Mouse (Mus musculus) lung, embryonic 16.5 days (tissue): ENCODE data around the gene Ndufaf2. TPM values are rescaled to one million over a fixed set of nuclear protein-coding genes. Genes with fewer than 3 reads are reported as not detected.

ENCODE experiments used
- ATAC-seq: fragments of 200-750 bp; cut with Nextera tagmentation; 2 replicates; pipeline ENCODE4 v1.8.0; 2017; ENCODE audit warnings: low read depth, mild to moderate bottlenecking, moderate library complexity
- H3K27ac ChIP-seq: fragments of 300-500 bp; sonication (generic); 2 replicates; pipeline ENCODE4 v1.5.1; 2014; ENCODE audit warnings: mild to moderate bottlenecking, control low read depth, low read length
- H3K27me3 ChIP-seq: fragments of 300-500 bp; sonication (generic); 2 replicates; pipeline ENCODE4 v1.6.1; 2014; ENCODE audit warnings: low read depth, low read length, mixed read lengths; ENCODE audit not compliant: control insufficient read depth, insufficient read depth
- H3K36me3 ChIP-seq: fragments of 300-500 bp; sonication (generic); 2 replicates; pipeline ENCODE4 v1.6.1; 2014; ENCODE audit warnings: low read length; ENCODE audit not compliant: control insufficient read depth, insufficient read depth
- H3K4me1 ChIP-seq: fragments of 300-500 bp; sonication (generic); replicated peaks from 2 replicates; pipeline ENCODE4 v1.6.1; 2014; ENCODE audit warnings: low read length, mixed read lengths; ENCODE audit not compliant: control insufficient read depth, insufficient read depth
- H3K4me2 ChIP-seq: fragments of 300-500 bp; sonication (generic); 2 replicates; pipeline ENCODE4 v1.6.1; 2014; ENCODE audit warnings: low read depth, low read length, control low read depth
- H3K4me3 ChIP-seq: fragments of 300-500 bp; sonication (generic); 2 replicates; pipeline ENCODE4 v1.5.1; 2014; ENCODE audit warnings: mild to moderate bottlenecking, low read length, control low read depth
- H3K9ac ChIP-seq: fragments of 300-500 bp; sonication (generic); 2 replicates; pipeline ENCODE4 v1.6.1; 2014; ENCODE audit warnings: low read length, control low read depth
- H3K9me3 ChIP-seq: fragments of 300-500 bp; sonication (generic); 2 replicates; pipeline ENCODE4 v1.6.1; 2016; ENCODE audit warnings: low read length; ENCODE audit not compliant: control insufficient read depth
- WGBS: fragments of 180-500 bp; shearing (Covaris S2); extraction: QIAGEN DNeasy Blood & Tissue Kit; methylation state at CpG from one replicate; pipeline ENCODE4 v1.1.7; 2014; 5-methylcytosine and 5-hydroxymethylcytosine counted together
- polyA plus RNA-seq: library from polyadenylated mRNA; unstranded; fragments of >200 nt; fragmentation: Nextera tagmentation; extraction: Ambion mirVana; gene quantifications from 2 replicates; pipeline ENCODE4 v1.2.1, GENCODE M21; 2015

The Ndufaf2 gene
- polyA plus RNA-seq, 1 experiment from 2014 or later, result 62.7 TPM

DNA sequence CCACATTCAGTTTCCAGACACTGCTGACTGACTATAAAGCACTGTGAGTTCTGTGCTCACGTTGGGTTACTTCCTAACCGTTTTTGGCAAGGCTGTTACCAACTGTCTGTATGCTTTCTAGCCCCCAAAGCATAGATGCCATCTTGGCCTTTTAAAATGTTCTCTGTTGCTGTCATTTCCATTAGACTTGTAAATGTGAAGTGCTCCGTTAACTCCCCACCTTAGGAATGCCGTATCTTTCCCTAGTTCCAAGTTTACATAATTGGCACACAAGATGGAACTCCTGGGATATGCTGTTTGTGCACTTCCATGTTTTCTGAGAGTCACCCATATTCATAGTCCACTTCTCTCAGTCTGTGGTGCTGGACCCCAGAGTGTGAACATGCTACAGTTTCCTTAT, 80.5 kb downstream of the Ndufaf2 start:
- no peaks in the 10 kb centered on the region for H3K27me3 ChIP-seq
- no peaks in the 10 kb centered on the region for H3K9me3 ChIP-seq
- no peaks in the 10 kb centered on the region for H3K4me1 ChIP-seq
- no peaks in the 10 kb centered on the region for H3K36me3 ChIP-seq
- no peak overlapping the region for H3K4me2 ChIP-seq
- no peak overlapping the region for H3K4me3 ChIP-seq
- no peak overlapping the region for H3K27ac ChIP-seq
- 88% methylated on average over 4 of the region's 4 CpGs for WGBS
- H3K9ac ChIP-seq, result no peak overlapping the region
- ATAC-seq, result no peak

DNA sequence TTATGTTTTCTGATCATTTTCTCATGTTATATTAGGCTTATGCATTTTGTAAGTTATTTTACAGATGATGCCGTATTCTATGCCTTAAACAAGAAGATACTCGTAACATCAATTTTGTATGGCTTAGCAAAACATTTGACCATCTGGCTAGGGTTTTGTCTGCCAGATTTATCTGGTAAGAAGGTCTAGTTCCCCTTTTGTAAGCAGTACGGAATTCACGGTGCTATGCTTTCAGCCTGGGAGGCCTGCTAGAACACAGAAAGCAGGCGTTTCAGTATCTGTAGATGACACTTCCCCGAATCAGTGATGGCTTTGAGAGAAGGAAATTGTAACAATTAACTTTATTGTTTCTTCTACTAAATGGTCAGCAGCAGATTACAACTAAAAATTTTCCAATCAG, 80.9 kb downstream of the Ndufaf2 start:
- no peak overlapping the region for H3K4me2 ChIP-seq
- ATAC-seq, result no peak
- WGBS, result 74% methylated on average over 6 of the region's 6 CpGs
- H3K36me3 ChIP-seq, result no peaks in the 10 kb centered on the region
- H3K4me1 ChIP-seq, result no peaks in the 10 kb centered on the region
- no peak overlapping the region for H3K4me3 ChIP-seq
- no peak overlapping the region for H3K27ac ChIP-seq
- H3K9me3 ChIP-seq, result no peaks in the 10 kb centered on the region
- no peak overlapping the region for H3K9ac ChIP-seq
- no peaks in the 10 kb centered on the region for H3K27me3 ChIP-seq

DNA sequence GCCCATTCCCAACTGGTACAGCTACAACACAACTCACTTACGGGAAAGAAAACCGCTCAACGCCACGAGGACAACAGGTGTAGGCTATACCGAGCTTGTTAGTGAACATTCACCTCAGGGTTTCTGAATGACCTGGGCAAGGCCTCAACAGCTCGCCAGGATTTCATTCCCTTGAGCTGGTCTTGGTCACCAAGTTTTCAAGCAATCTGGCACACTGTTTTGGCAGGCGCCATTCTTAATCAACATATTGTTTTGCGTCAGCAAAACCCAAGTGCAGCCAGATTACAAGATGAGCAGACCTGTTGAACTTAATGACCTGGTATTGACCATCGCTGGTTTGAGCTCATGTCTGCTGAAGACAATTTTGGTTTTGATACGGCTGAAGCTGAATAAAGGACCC, 88.3 kb downstream of the Ndufaf2 start:
- H3K4me1 ChIP-seq, result no peaks in the 10 kb centered on the region
- H3K4me3 ChIP-seq, result no peak overlapping the region
- ATAC-seq, result no peak
- no peaks in the 10 kb centered on the region for H3K9me3 ChIP-seq
- no peaks in the 10 kb centered on the region for H3K27me3 ChIP-seq
- H3K4me2 ChIP-seq, result no peak overlapping the region
- H3K27ac ChIP-seq, result no peak overlapping the region
- no peak overlapping the region for H3K9ac ChIP-seq
- WGBS, result 94% methylated on average over 10 of the region's 10 CpGs
- H3K36me3 ChIP-seq, result no peaks in the 10 kb centered on the region

DNA sequence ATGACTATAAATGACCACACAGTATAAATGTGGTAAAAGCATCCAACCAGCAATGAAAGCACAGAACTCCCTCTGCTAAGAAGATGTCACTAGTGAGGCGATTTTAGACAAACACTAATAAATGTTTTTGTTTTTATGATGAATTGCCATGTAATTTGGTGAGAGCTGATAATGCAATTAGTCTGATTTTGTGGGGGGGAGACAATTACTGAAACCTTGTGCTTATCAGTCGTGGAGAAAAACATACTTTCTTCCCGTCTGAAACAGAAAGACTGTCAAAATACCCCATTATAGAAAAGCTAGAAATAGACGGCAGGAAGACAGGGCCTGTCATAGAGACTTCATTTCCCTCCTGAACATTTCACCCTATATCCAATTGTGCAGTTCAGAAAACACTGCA, 89.3 kb downstream of the Ndufaf2 start:
- H3K27me3 ChIP-seq, result no peaks in the 10 kb centered on the region
- no peak overlapping the region for H3K9ac ChIP-seq
- H3K4me2 ChIP-seq, result no peak overlapping the region
- ATAC-seq, result no peak
- H3K4me3 ChIP-seq, result no peak overlapping the region
- no peak overlapping the region for H3K27ac ChIP-seq
- 50% methylated on average over 4 of the region's 4 CpGs for WGBS
- no peaks in the 10 kb centered on the region for H3K4me1 ChIP-seq
- H3K36me3 ChIP-seq, result no peaks in the 10 kb centered on the region
- no peaks in the 10 kb centered on the region for H3K9me3 ChIP-seq

DNA sequence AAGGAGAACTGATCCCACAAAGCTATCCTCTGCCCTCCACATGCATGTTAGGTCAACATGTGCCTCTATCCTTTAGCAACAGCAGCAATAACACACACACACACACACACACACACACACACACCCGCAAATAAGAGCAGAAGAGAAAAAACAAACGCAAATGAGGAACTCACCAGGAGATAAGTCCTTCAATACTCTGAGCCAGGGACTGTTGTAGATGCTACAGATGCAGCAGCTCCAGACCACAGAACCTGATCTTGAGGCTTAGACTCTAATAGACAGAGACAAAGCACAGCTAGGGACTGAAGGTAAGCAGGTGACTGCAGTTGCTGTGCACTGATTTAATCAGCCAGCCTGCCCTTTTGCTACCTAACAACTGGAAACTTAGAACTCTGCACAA, 92.4 kb downstream of the Ndufaf2 start:
- H3K4me3 ChIP-seq, result no peak overlapping the region
- no peaks in the 10 kb centered on the region for H3K36me3 ChIP-seq
- peaks cover 14% of the 10 kb centered on the region; the same call in 1 of the 2 replicates for H3K4me1 ChIP-seq
- no peak overlapping the region for H3K27ac ChIP-seq
- ATAC-seq, result no peak
- H3K9me3 ChIP-seq, result no peaks in the 10 kb centered on the region
- WGBS, result 61% methylated on average over 2 of the region's 2 CpGs
- no peak overlapping the region for H3K4me2 ChIP-seq
- H3K27me3 ChIP-seq, result no peaks in the 10 kb centered on the region
- H3K9ac ChIP-seq, result no peak overlapping the region

DNA sequence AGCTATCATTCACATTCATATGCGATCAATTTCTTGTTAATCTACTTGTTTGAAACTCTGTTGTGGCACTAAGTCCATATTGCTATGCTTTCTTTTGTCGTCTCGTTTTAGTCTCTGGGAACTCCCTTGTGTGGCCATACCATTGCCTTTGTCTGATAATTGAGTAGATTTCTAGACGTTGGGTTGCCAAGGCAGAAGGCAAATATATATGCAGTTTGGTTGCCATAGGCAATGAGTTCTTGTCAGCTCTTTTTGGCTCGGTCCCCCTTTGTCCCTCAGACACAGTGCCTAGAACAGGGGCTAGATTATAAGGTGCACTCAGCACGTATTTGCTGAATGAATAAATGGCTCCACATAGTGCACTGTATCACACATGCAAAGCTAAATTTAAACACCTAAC, 94.1 kb downstream of the Ndufaf2 start:
- no peak for ATAC-seq
- no peaks in the 10 kb centered on the region for H3K27me3 ChIP-seq
- no peaks in the 10 kb centered on the region for H3K9me3 ChIP-seq
- no peak overlapping the region for H3K4me3 ChIP-seq
- H3K9ac ChIP-seq, result no peak overlapping the region
- WGBS, result 72% methylated on average over 6 of the region's 6 CpGs
- H3K4me1 ChIP-seq, result peaks cover 18% of the 10 kb centered on the region; the same call in 1 of the 2 replicates
- H3K4me2 ChIP-seq, result no peak overlapping the region
- no peak overlapping the region for H3K27ac ChIP-seq
- no peaks in the 10 kb centered on the region for H3K36me3 ChIP-seq

DNA sequence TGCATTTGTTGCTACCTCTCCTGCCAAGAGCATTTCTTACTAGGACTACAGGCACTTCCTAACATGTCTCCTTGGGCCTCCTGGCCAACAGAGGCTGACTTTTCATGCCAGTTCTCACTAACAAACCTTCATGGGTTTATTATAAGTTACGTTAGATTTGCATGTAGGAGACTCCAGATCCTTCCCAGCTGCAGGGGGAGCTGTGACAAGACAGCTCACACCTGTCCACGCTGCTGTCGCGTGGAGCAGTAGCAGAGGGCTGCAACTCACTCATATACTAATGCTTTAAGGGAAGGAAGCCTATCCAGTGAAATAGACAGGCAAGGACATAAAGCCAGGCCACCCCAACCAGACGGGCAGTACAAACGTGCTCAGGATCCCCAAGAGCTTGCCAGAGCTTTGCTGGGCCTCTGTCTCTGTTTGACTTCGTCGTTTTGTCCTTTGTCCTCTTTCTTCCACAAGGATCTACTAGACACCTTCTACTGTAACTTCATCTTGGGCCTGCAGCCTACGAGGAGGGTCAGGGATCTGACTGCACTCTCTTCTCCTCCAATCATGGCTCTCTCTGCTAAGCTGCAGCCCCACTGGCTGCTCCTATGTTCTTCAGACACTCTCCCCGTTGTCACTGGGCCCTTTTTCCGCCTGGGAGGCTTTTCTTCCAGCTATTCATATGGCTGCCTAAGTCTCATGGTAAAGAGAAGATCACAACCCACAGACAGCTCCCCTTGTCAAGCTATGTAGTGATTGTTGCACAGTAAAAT, 94.9 kb downstream of the Ndufaf2 start:
- ATAC-seq, result peak; percentile 84
- H3K9ac ChIP-seq, result no peak overlapping the region
- no peaks in the 10 kb centered on the region for H3K9me3 ChIP-seq
- WGBS, result 43% methylated on average over 11 of the region's 11 CpGs
- H3K4me3 ChIP-seq, result no peak overlapping the region
- no peaks in the 10 kb centered on the region for H3K27me3 ChIP-seq
- no peaks in the 10 kb centered on the region for H3K36me3 ChIP-seq
- peak overlapping the region; percentile 62 for H3K27ac ChIP-seq
- H3K4me1 ChIP-seq, result peaks cover 18% of the 10 kb centered on the region; the same call in 1 of the 2 replicates
- no peak overlapping the region for H3K4me2 ChIP-seq

DNA sequence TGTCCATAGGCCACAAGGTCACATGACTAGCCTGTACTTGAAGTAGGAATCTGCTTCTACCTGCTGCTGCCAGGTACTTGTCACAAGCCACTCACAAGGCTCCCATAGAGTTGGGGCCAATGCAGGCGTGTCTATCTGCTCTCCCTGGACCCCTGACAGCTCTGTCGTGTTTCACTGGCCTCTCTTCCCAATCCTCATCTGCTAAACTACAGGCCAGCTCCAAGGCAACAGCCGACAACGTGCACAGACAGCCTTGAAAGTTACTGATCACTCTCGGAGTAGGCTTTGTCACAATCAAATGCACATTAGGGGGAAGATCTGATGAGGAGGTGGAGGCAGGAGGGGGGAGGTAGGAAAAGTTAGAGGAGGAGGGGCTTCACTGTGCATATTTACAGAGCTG, 95.5 kb downstream of the Ndufaf2 start:
- H3K36me3 ChIP-seq, result no peaks in the 10 kb centered on the region
- WGBS, result 30% methylated on average over 5 of the region's 5 CpGs
- H3K9me3 ChIP-seq, result no peaks in the 10 kb centered on the region
- no peaks in the 10 kb centered on the region for H3K27me3 ChIP-seq
- no peak overlapping the region for H3K4me2 ChIP-seq
- peak; percentile 48 for ATAC-seq
- no peak overlapping the region for H3K9ac ChIP-seq
- peak overlapping the region; percentile 62; the same call in 1 of the 2 replicates for H3K27ac ChIP-seq
- peaks cover 22% of the 10 kb centered on the region for H3K4me1 ChIP-seq
- H3K4me3 ChIP-seq, result no peak overlapping the region

DNA sequence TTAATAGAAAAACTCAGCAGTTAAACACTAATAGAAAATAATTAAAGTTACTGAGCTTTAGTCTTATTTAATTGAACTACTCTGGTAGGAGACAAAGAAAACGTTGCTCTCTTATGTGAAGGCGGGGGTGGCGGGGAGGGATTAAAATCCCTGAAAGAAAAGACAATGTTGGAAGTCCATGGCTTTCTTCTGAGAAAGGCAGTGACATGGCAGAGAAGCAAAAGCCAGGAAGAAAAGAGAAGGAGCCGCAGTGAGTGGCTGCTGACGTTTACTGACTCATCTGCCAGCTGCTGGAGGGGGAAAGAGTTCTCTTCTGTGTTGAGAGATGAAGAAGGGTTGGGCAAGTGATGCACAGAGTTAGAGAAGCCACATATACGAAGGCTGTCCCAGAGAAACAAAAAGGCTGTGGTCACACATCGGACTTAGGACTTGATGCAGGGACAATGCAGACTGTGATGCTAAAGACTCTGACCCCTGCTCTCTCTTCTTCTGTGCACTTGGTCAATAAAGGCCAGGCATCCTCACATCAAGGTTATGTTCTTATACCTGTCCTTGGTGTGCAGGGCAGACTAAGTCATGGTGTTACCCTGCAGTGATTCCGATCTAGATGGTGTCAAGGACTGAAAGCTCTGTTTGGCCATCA, 97.4 kb downstream of the Ndufaf2 start:
- Histone ChIP-seq H3K4me3 (no peak overlapping the region), H3K4me1 (peaks cover 36% of the 10 kb centered on the region), H3K9me3 (no peaks in the 10 kb centered on the region), H3K36me3 (no peaks in the 10 kb centered on the region), H3K9ac (no peak overlapping the region), H3K4me2 (no peak overlapping the region), H3K27me3 (no peaks in the 10 kb centered on the region), H3K27ac (peak overlapping the region; percentile 63)
- no peak for ATAC-seq
- WGBS, result 51% methylated on average over 8 of the region's 8 CpGs
